Mouse (Mus musculus): Measurements from ENCODE around the gene Vopp1. TPM values are rescaled to one million over a fixed set of nuclear protein-coding genes. Genes with fewer than 3 reads are reported as not detected.
"Not testable (repeated sequence)": the region's sequence is repeated elsewhere in the genome, so short reads cannot be mapped to it uniquely, and the experiment has no call there.

Gene Vopp1
- 18.5 and 34.8 TPM in 2 replicates for polyA plus RNA-seq (2014; fragmentation: Nextera tagmentation; extraction: Ambion mirVana)

- WGBS (ENCODE audit: insufficient replicate concordance): 0% methylated on average over 79 of the region's 87 CpGs
- Histone ChIP-seq H3K36me3 (ENCODE audit: control insufficient read depth, insufficient read depth, low read length) (no peaks in the 10 kb centered on the region), H3K4me3 (ENCODE audit: low read depth, low read length) (peak within 1 kb of the TSS; percentile 82), H3K9ac (ENCODE audit: low read depth, low read length) (peak within 1 kb of the TSS; percentile 98), H3K27ac (ENCODE audit: low read depth, low read length) (peak within 1 kb of the TSS; percentile 85), H3K9me3 (replicated peaks; ENCODE audit: control insufficient read depth, low read length) (no peaks in the 10 kb centered on the region), H3K4me2 (peak within 1 kb of the TSS; percentile 79), H3K4me1 (ENCODE audit: control insufficient read depth, insufficient read depth, low read length) (0 out of 2 replicates have a peak, but pooled peaks cover 6% of the 10 kb centered on the region), H3K27me3 (ENCODE audit: control insufficient read depth, insufficient read depth, low read length) (no peaks in the 10 kb centered on the region)
- peak; percentile 83 for ATAC-seq (replicated peaks; ENCODE audit: insufficient number of reproducible peaks, low FRiP score, low TSS enrichment)
Measured at GRCm38 (mm10) chr6:57824422-57825258, at the start of gene Vopp1. Gene Vopp1, minus strand, starts transcription at chr6:57825159.

GRCm38 (mm10) chr6:57859043-57860042, 34.4 kb upstream of the Vopp1 start:
- no peaks in the 10 kb centered on the region for H3K27me3 ChIP-seq (ENCODE audit: control insufficient read depth, insufficient read depth, low read length)
- no peaks in the 10 kb centered on the region for H3K9me3 ChIP-seq (replicated peaks; ENCODE audit: control insufficient read depth, low read length)
- no peak overlapping the region for H3K9ac ChIP-seq (ENCODE audit: low read depth, low read length)
- ATAC-seq (replicated peaks; ENCODE audit: insufficient number of reproducible peaks, low FRiP score, low TSS enrichment): peak; percentile 71
- H3K36me3 ChIP-seq (ENCODE audit: control insufficient read depth, insufficient read depth, low read length): no peaks in the 10 kb centered on the region
- WGBS (ENCODE audit: insufficient replicate concordance): 48% methylated on average over 6 of the region's 6 CpGs
- H3K4me3 ChIP-seq (ENCODE audit: low read depth, low read length): no peak overlapping the region
- peak overlapping the region; percentile 35; the same call in 1 of the 2 replicates for H3K4me2 ChIP-seq
- H3K4me1 ChIP-seq (ENCODE audit: control insufficient read depth, insufficient read depth, low read length): no peaks in the 10 kb centered on the region
- no peak overlapping the region for H3K27ac ChIP-seq (ENCODE audit: low read depth, low read length)

- H3K4me3 ChIP-seq (ENCODE audit: low read depth, low read length); H3K27ac ChIP-seq (ENCODE audit: low read depth, low read length); H3K27me3 ChIP-seq (ENCODE audit: control insufficient read depth, insufficient read depth, low read length); H3K36me3 ChIP-seq (ENCODE audit: control insufficient read depth, insufficient read depth, low read length); H3K4me2 ChIP-seq; ATAC-seq (replicated peaks; ENCODE audit: insufficient number of reproducible peaks, low FRiP score, low TSS enrichment); H3K9me3 ChIP-seq (replicated peaks; ENCODE audit: control insufficient read depth, low read length); H3K9ac ChIP-seq (ENCODE audit: low read depth, low read length); H3K4me1 ChIP-seq (ENCODE audit: control insufficient read depth, insufficient read depth, low read length): not testable (repeated sequence)
- WGBS (ENCODE audit: insufficient replicate concordance): 82% methylated on average over 5 of the region's 5 CpGs
Measured at GRCm38 (mm10) chr6:57851177-57851576, 26.2 kb upstream of the Vopp1 start.

GRCm38 (mm10) chr6:57850286-57850685, 25.3 kb upstream of the Vopp1 start, which contains the start of gene Vmn1r21:
Gene Vmn1r21, minus strand, starts transcription at chr6:57850343.
- H3K4me2 ChIP-seq: no peak within 1 kb of the TSS
- H3K9me3 ChIP-seq (replicated peaks; ENCODE audit: control insufficient read depth, low read length): no peaks in the 10 kb centered on the region
- ATAC-seq (replicated peaks; ENCODE audit: insufficient number of reproducible peaks, low FRiP score, low TSS enrichment): no peak
- H3K27me3 ChIP-seq (ENCODE audit: control insufficient read depth, insufficient read depth, low read length): no peaks in the 10 kb centered on the region
- H3K4me1 ChIP-seq (ENCODE audit: control insufficient read depth, insufficient read depth, low read length): no peaks in the 10 kb centered on the region
- no peaks in the 10 kb centered on the region for H3K36me3 ChIP-seq (ENCODE audit: control insufficient read depth, insufficient read depth, low read length)
- WGBS (ENCODE audit: insufficient replicate concordance): 76% methylated on average over 1 of the region's 1 CpGs
- no peak within 1 kb of the TSS for H3K9ac ChIP-seq (ENCODE audit: low read depth, low read length)
- no peak within 1 kb of the TSS for H3K4me3 ChIP-seq (ENCODE audit: low read depth, low read length)
- no peak within 1 kb of the TSS for H3K27ac ChIP-seq (ENCODE audit: low read depth, low read length)

GRCm38 (mm10) chr6:57839693-57840408, 14.9 kb upstream of the Vopp1 start:
- no peaks in the 10 kb centered on the region for H3K36me3 ChIP-seq (ENCODE audit: control insufficient read depth, insufficient read depth, low read length)
- ATAC-seq (replicated peaks; ENCODE audit: insufficient number of reproducible peaks, low FRiP score, low TSS enrichment): no peak
- no peak overlapping the region for H3K27ac ChIP-seq (ENCODE audit: low read depth, low read length)
- no peak overlapping the region for H3K4me2 ChIP-seq
- H3K4me1 ChIP-seq (ENCODE audit: control insufficient read depth, insufficient read depth, low read length): no peaks in the 10 kb centered on the region
- WGBS (ENCODE audit: insufficient replicate concordance): 57% methylated on average over 2 of the region's 2 CpGs
- no peaks in the 10 kb centered on the region for H3K9me3 ChIP-seq (replicated peaks; ENCODE audit: control insufficient read depth, low read length)
- no peaks in the 10 kb centered on the region for H3K27me3 ChIP-seq (ENCODE audit: control insufficient read depth, insufficient read depth, low read length)
- H3K9ac ChIP-seq (ENCODE audit: low read depth, low read length): no peak overlapping the region
- H3K4me3 ChIP-seq (ENCODE audit: low read depth, low read length): no peak overlapping the region

- H3K4me1 ChIP-seq (ENCODE audit: control insufficient read depth, insufficient read depth, low read length): 0 out of 2 replicates have a peak, but pooled peaks cover 6% of the 10 kb centered on the region
- H3K27ac ChIP-seq (ENCODE audit: low read depth, low read length): 0 out of 2 replicates have a peak overlapping the region, but pooled peaks have one; percentile 85
- 4% methylated on average over 5 of the region's 5 CpGs for WGBS (ENCODE audit: insufficient replicate concordance)
- peak overlapping the region; percentile 82 for H3K4me3 ChIP-seq (ENCODE audit: low read depth, low read length)
- peak overlapping the region; percentile 79 for H3K4me2 ChIP-seq
- no peaks in the 10 kb centered on the region for H3K36me3 ChIP-seq (ENCODE audit: control insufficient read depth, insufficient read depth, low read length)
- ATAC-seq (replicated peaks; ENCODE audit: insufficient number of reproducible peaks, low FRiP score, low TSS enrichment): peak; percentile 3; the same call in 1 of the 2 replicates
- H3K9me3 ChIP-seq (replicated peaks; ENCODE audit: control insufficient read depth, low read length): no peaks in the 10 kb centered on the region
- H3K27me3 ChIP-seq (ENCODE audit: control insufficient read depth, insufficient read depth, low read length): no peaks in the 10 kb centered on the region
- peak overlapping the region; percentile 98 for H3K9ac ChIP-seq (ENCODE audit: low read depth, low read length)
Measured at GRCm38 (mm10) chr6:57825259-57825715, 328 bp upstream of the Vopp1 start.

GRCm38 (mm10) chr6:57823461-57823860, 1.5 kb downstream of the Vopp1 start:
- no peak for ATAC-seq (replicated peaks; ENCODE audit: insufficient number of reproducible peaks, low FRiP score, low TSS enrichment)
- H3K4me2 ChIP-seq: peak overlapping the region; percentile 51
- 30% methylated on average over 3 of the region's 3 CpGs for WGBS (ENCODE audit: insufficient replicate concordance)
- H3K36me3 ChIP-seq (ENCODE audit: control insufficient read depth, insufficient read depth, low read length): no peaks in the 10 kb centered on the region
- H3K27ac ChIP-seq (ENCODE audit: low read depth, low read length): no peak overlapping the region
- no peaks in the 10 kb centered on the region for H3K9me3 ChIP-seq (replicated peaks; ENCODE audit: control insufficient read depth, low read length)
- H3K27me3 ChIP-seq (ENCODE audit: control insufficient read depth, insufficient read depth, low read length): no peaks in the 10 kb centered on the region
- H3K4me3 ChIP-seq (ENCODE audit: low read depth, low read length): peak overlapping the region; percentile 82
- H3K4me1 ChIP-seq (ENCODE audit: control insufficient read depth, insufficient read depth, low read length): 0 out of 2 replicates have a peak, but pooled peaks cover 6% of the 10 kb centered on the region
- 0 out of 2 replicates have a peak overlapping the region, but pooled peaks have one; percentile 16 for H3K9ac ChIP-seq (ENCODE audit: low read depth, low read length)
